Mouse (Mus musculus) lung, postnatal 10 days (tissue): ENCODE data around the gene Olfr308.
"Not testable (repeated sequence)": the region's sequence is repeated elsewhere in the genome, so short reads cannot be mapped to it uniquely, and the experiment has no call there.

ENCODE experiments used
- DNase-seq: peaks from one replicate; pipeline ENCODE4 v3.0.0; 2021

Olfr308 gene

GRCm38 (mm10) chr7:86325530-86325929 lies at the start of gene Olfr308:
TSS of gene Olfr308 (minus strand) at chr7:86325630.
- DNase-seq: no peak

GRCm38 (mm10) chr7:86366828-86367227 lies 41.4 kb upstream of the Olfr308 start, which contains the start of gene Olfr305:
TSS of gene Olfr305 (minus strand) at chr7:86366928.
- DNase-seq: no peak

GRCm38 (mm10) chr7:86346296-86346695 lies 20.9 kb upstream of the Olfr308 start:
- DNase-seq: not testable (repeated sequence)

- DNase-seq: no peak
These were observed 18.8 kb upstream of the Olfr308 start for GRCm38 (mm10) chr7:86344253-86344652.

GRCm38 (mm10) chr7:86342881-86343565 lies 17.6 kb upstream of the Olfr308 start:
- DNase-seq: no peak

GRCm38 (mm10) chr7:86337486-86337885 lies 12.1 kb upstream of the Olfr308 start, which contains the start of gene Olfr307:
TSS of gene Olfr307 (minus strand) at chr7:86337586.
- no peak for DNase-seq

- no peak for DNase-seq
These were observed 4.1 kb downstream of the Olfr308 start for GRCm38 (mm10) chr7:86321323-86321722.

GRCm38 (mm10) chr7:86313608-86314007 lies 11.8 kb downstream of the Olfr308 start, which contains the start of gene Olfr309:
TSS of gene Olfr309 (minus strand) at chr7:86313708.
- no peak for DNase-seq

- no peak for DNase-seq
These were observed 48.4 kb downstream of the Olfr308 start, which contains the start of gene Olfr310 for GRCm38 (mm10) chr7:86277072-86277471. TSS of gene Olfr310 (minus strand) at chr7:86277172.
